Mouse (Mus musculus) spleen, postnatal 36 days (tissue): Measurements from ENCODE around the gene Eif3a.

Source experiments
- DNase-seq, 2 experiments: peaks; one replicate each; pipeline ENCODE4 v3.0.0; 2022; ENCODE audit warnings: low spot score in 2 of 2, mixed read lengths in 1 of 2

Gene Eif3a

GRCm38 (mm10) chr19:60758896-60759835 lies 31.3 kb downstream of the Eif3a start:
- DNase-seq = no peak

- no peak for DNase-seq
Measured at GRCm38 (mm10) chr19:60757099-60757785, 33.2 kb downstream of the Eif3a start.

- peak; percentile 54 to 69 for DNase-seq
Measured at GRCm38 (mm10) chr19:60756192-60757098, 34.0 kb downstream of the Eif3a start.

GRCm38 (mm10) chr19:60755438-60756191 lies 34.8 kb downstream of the Eif3a start, which contains the start of gene Nanos1:
Gene Nanos1, plus strand, starts transcription at chr19:60755987.
- DNase-seq = peak; percentile 90 to 91

- no peak for DNase-seq
Measured at GRCm38 (mm10) chr19:60747801-60748200, 42.7 kb downstream of the Eif3a start.

GRCm38 (mm10) chr19:60743767-60744547 lies 46.5 kb downstream of the Eif3a start:
- DNase-seq = peak; percentile 20 to 40

GRCm38 (mm10) chr19:60740560-60740959 lies 49.9 kb downstream of the Eif3a start:
- DNase-seq = no peak

GRCm38 (mm10) chr19:60731966-60732365 lies 58.5 kb downstream of the Eif3a start:
- DNase-seq = no peak

GRCm38 (mm10) chr19:60731299-60731698 lies 59.2 kb downstream of the Eif3a start:
- DNase-seq = no peak

GRCm38 (mm10) chr19:60730281-60730852 lies 60.1 kb downstream of the Eif3a start:
- peak; percentile 40 to 55 for DNase-seq

GRCm38 (mm10) chr19:60716381-60716780 lies 74.1 kb downstream of the Eif3a start:
- no peak for DNase-seq

GRCm38 (mm10) chr19:60712577-60712976 lies 77.9 kb downstream of the Eif3a start:
- no peak for DNase-seq
